In the genomic region with DNA sequence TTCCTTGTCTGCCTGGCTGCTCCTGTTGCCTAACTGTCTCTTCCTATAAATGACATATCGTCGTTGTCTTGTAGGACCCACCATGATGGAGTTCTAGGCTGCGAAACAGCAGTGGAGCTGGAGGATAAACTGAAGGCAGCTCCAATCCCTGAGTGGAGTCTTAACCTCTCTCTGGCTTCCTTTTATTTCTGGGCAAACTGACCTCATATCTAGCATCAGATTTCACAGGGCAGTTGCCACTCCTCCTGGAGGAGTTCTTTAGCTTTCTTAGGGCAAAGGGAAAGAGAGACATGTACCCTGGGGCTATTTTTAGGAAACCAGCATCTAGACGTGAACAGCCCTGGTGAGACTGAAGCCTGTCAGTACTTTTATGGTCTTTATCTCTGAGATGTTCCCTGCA, we compare ENCODE assay signal across 31 mouse cellular contexts. TPM values are rescaled to one million over a fixed set of nuclear protein-coding genes. Genes with fewer than 3 reads are reported as not detected.
A peak's percentile ranks its signal among the peaks of the same experiment; 100 is the strongest.
DNase-seq lines count a peak whose midpoint lies in the region; ATAC-seq lines count a peak whose summit lies in the region.
"Had no signal": no experiment of that assay in that cellular context is flagged by ENCODE, and none has a peak within 500 bp of the region (broad histone marks: within the 10 kb centered on the region; RNA-seq: fewer than 3 reads in every experiment).

No protein-coding gene starts in this region.

- ATAC-seq in heart, embryonic 11.5 days (replicated peaks; ENCODE audit: insufficient number of reproducible peaks, low FRiP score, low TSS enrichment): 0 out of 2 replicates have a peak, but pooled peaks have one; percentile 35
- no peak for ATAC-seq in heart, embryonic 16.5 days (replicated peaks; ENCODE audit: extremely low read depth, insufficient read depth, low FRiP score)
- ATAC-seq: CD4-positive, CD25-positive, alpha-beta regulatory T cell, adult 4 months; forebrain, postnatal 0 days; hindbrain, embryonic 16.5 days; liver, embryonic 12.5 days; liver, postnatal 0 days had no signal

- intact Hi-C loops in heart, postnatal 14 days (cut with DNase I): no loop called here

- H3K9me3 ChIP-seq in heart, embryonic 11.5 days (replicated peaks; ENCODE audit: control insufficient read depth, low read length): no peaks in the 10 kb centered on the region
- H3K9me3 ChIP-seq in heart, embryonic 16.5 days (replicated peaks; ENCODE audit: control insufficient read depth, low read length): no peaks in the 10 kb centered on the region
- H3K9me3 ChIP-seq: embryonic facial prominence, embryonic 10.5 days; embryonic facial prominence, embryonic 15.5 days; forebrain, embryonic 12.5 days; kidney, embryonic 15.5 days; liver, embryonic 12.5 days; megakaryocyte, embryonic 14.5 days; midbrain, embryonic 12.5 days had no signal

- peak overlapping the region; percentile 47 for H3K4me2 ChIP-seq in heart, embryonic 11.5 days
- H3K4me2 ChIP-seq in heart, embryonic 16.5 days (ENCODE audit: low read depth, low read length): peak overlapping the region; percentile 41
- H3K4me2 ChIP-seq: embryonic facial prominence, embryonic 15.5 days; forebrain, embryonic 12.5 days; kidney, embryonic 15.5 days; liver, embryonic 12.5 days; midbrain, embryonic 12.5 days had no signal

- DNase-seq in heart, postnatal 14 days: no peak
- DNase-seq in heart, adult 11 months: no peak
- peak; percentile 43 to 51 for DNase-seq in gastrocnemius, adult 8-10 months (ENCODE audit: low spot score in 2 of 2)
- DNase-seq in skeletal muscle tissue, adult 2 months (ENCODE audit: low read depth, low spot score): peak; percentile 93
- no peak for DNase-seq in spleen, postnatal 36 days (ENCODE audit: low spot score in 2 of 2)
- no peak for DNase-seq in natural killer cell, adult 2 months (ENCODE audit: low spot score in 2 of 2)
- DNase-seq: adrenal gland, adult 2 months; adrenal gland, postnatal 36 days; cerebellum, adult 18-20 months; cerebellum, postnatal 14 days; kidney, adult 18-20 months; kidney, postnatal 4 days; left cerebral cortex, postnatal 4 days; liver, postnatal 0 days; lung, postnatal 4 days; retina, postnatal 1 day; right cerebral cortex, postnatal 14 days; thymus, postnatal 14 days had no signal

- H3K36me3 ChIP-seq in heart, embryonic 11.5 days (ENCODE audit: control insufficient read depth, insufficient read depth, low read length): no peaks in the 10 kb centered on the region
- no peaks in the 10 kb centered on the region for H3K36me3 ChIP-seq in heart, embryonic 16.5 days (ENCODE audit: control insufficient read depth, insufficient read depth)
- H3K36me3 ChIP-seq: embryonic facial prominence, embryonic 10.5 days; embryonic facial prominence, embryonic 15.5 days; forebrain, embryonic 12.5 days; kidney, embryonic 15.5 days; liver, embryonic 12.5 days; midbrain, embryonic 12.5 days had no signal

- H3K27ac ChIP-seq in heart, embryonic 11.5 days (ENCODE audit: low read depth, low read length): peak overlapping the region; percentile 70
- peak overlapping the region; percentile 76 for H3K27ac ChIP-seq in heart, embryonic 16.5 days (ENCODE audit: low read length)
- H3K27ac ChIP-seq: embryonic facial prominence, embryonic 10.5 days; embryonic facial prominence, embryonic 15.5 days; forebrain, embryonic 12.5 days; kidney, embryonic 15.5 days; liver, embryonic 12.5 days; midbrain, embryonic 12.5 days had no signal

- H3K4me1 ChIP-seq in heart, embryonic 11.5 days (ENCODE audit: control insufficient read depth, insufficient read depth, low read length): peaks cover 12% of the 10 kb centered on the region
- peaks cover 25% of the 10 kb centered on the region for H3K4me1 ChIP-seq in heart, embryonic 16.5 days (ENCODE audit: control insufficient read depth, insufficient read depth, low read length)
- H3K4me1 ChIP-seq: embryonic facial prominence, embryonic 15.5 days; forebrain, embryonic 12.5 days; liver, embryonic 12.5 days; megakaryocyte, embryonic 14.5 days; midbrain, embryonic 12.5 days had no signal

- H3K4me3 ChIP-seq in heart, embryonic 11.5 days (ENCODE audit: low read depth, low read length): peak overlapping the region; percentile 14; the same call in 1 of the 2 replicates
- H3K4me3 ChIP-seq in heart, embryonic 16.5 days (ENCODE audit: low read length): no peak overlapping the region; the same call in 1 of the 2 replicates
- H3K4me3 ChIP-seq: embryonic facial prominence, embryonic 10.5 days; embryonic facial prominence, embryonic 15.5 days; forebrain, embryonic 12.5 days; kidney, embryonic 15.5 days; liver, embryonic 12.5 days; megakaryocyte, embryonic 14.5 days; midbrain, embryonic 12.5 days had no signal

- H3K9ac ChIP-seq in heart, embryonic 11.5 days (ENCODE audit: low read depth, low read length): no peak overlapping the region
- H3K9ac ChIP-seq in heart, embryonic 16.5 days (ENCODE audit: low read length): no peak overlapping the region
- H3K9ac ChIP-seq: embryonic facial prominence, embryonic 15.5 days; forebrain, embryonic 12.5 days; forebrain, postnatal 0 days; kidney, embryonic 15.5 days; liver, embryonic 12.5 days; liver, postnatal 0 days; midbrain, embryonic 12.5 days had no signal

- WGBS in heart, embryonic 11.5 days (ENCODE audit: insufficient replicate concordance): 54% methylated on average over 4 of the region's 4 CpGs
- 46% methylated on average over 4 of the region's 4 CpGs for WGBS in heart, embryonic 16.5 days

- H3K27me3 ChIP-seq in heart, embryonic 11.5 days (ENCODE audit: control insufficient read depth, insufficient read depth, low read length): no peaks in the 10 kb centered on the region
- no peaks in the 10 kb centered on the region for H3K27me3 ChIP-seq in heart, embryonic 16.5 days (ENCODE audit: control insufficient read depth, insufficient read depth, low read length)
- H3K27me3 ChIP-seq: embryonic facial prominence, embryonic 15.5 days; forebrain, embryonic 12.5 days; kidney, embryonic 15.5 days; liver, embryonic 12.5 days; megakaryocyte, embryonic 14.5 days; midbrain, embryonic 12.5 days had no signal

RNA-seq across cellular contexts. Expression of gene Myl1, which starts 10.0 kb away (rescaled TPM):
- polyA plus RNA-seq in heart, embryonic 11.5 days (2014; fragmentation: Nextera tagmentation; extraction: Ambion mirVana): 829 and 847 TPM in 2 replicates
- total RNA-seq in heart, postnatal 14 days (2021): 10 to 100 TPM; 25.3 to 35.9 TPM
- 333 and 565 TPM in 2 replicates for polyA plus RNA-seq in heart, embryonic 16.5 days (2015; fragmentation: Nextera tagmentation; extraction: Ambion mirVana)
- over 10,000 TPM; 15,323 to 21,985 (median 20,714) TPM for total RNA-seq in gastrocnemius, adult 8-10 months (2022)
- total RNA-seq: forebrain, postnatal 0 days; granulocyte monocyte progenitor cell, adult 5-6 weeks had no signal
- polyA plus RNA-seq: CD4-positive, CD25-positive, alpha-beta regulatory T cell, adult 4 months had no signal

Comparison
In these comparisons a context has a peak if more than half of its experiments do, and no peak if none do; other contexts are left out.
1. DNase-seq: peak in gastrocnemius, adult 8-10 months (2 of 2) and skeletal muscle tissue, adult 2 months (single experiment); none in heart, postnatal 14 days (0 of 2), heart, adult 11 months (single experiment), spleen, postnatal 36 days (0 of 2) and natural killer cell, adult 2 months (0 of 2).
2. RNA of gene Myl1, which starts 10.0 kb away (total RNA-seq): 15,323 to 21,985 TPM in gastrocnemius, adult 8-10 months; 25.3 to 35.9 TPM in heart, postnatal 14 days; every median in the first group is over 100 times any median in the second.